Mouse (Mus musculus) heart, postnatal 10 days (tissue): ENCODE measurements around the gene Cpsf4l. TPM values are rescaled to one million over a fixed set of nuclear protein-coding genes. Genes with fewer than 3 reads are reported as not detected.
A peak's percentile ranks its signal among the peaks of the same experiment; 100 is the strongest.
"Not testable (repeated sequence)": the region's sequence is repeated elsewhere in the genome, so short reads cannot be mapped to it uniquely, and the experiment has no call there.

Experiments used
- DNase-seq, 2 experiments: peaks; one replicate each; pipeline ENCODE4 v3.0.0; 2021
- intact Hi-C: fragments of 180-260 bp; cut with DNase I; formaldehyde crosslinking; loops from one replicate; pipeline ENCODE4 v1.15.1; 2025
- total RNA-seq, 2 experiments: library from RNA; stranded (reverse); gene quantifications; 2 replicates each; pipeline ENCODE4 v1.2.3; 2021

Gene Cpsf4l
- total RNA-seq, 2 experiments from 2014 or later, result not detected

- DNase-seq, result no peak
- intact Hi-C loops, result no loop called here
Measured at GRCm38 (mm10) chr11:113674595-113674994, 35.2 kb downstream of the Cpsf4l start.

GRCm38 (mm10) chr11:113673614-113674013 is 36.2 kb downstream of the Cpsf4l start:
- DNase-seq, result peak; percentile 28 to 30
- intact Hi-C loops, result no loop called here

- intact Hi-C loops, result no loop called here
- no peak for DNase-seq
Measured at GRCm38 (mm10) chr11:113669711-113670110, 40.1 kb downstream of the Cpsf4l start.

- DNase-seq, result no peak
- intact Hi-C loops, result no loop called here
Measured at GRCm38 (mm10) chr11:113668857-113669256, 41.0 kb downstream of the Cpsf4l start.

- intact Hi-C loops, result no loop called here
- DNase-seq, result no peak
Measured at GRCm38 (mm10) chr11:113667704-113668103, 42.1 kb downstream of the Cpsf4l start.

- DNase-seq, result no peak
- intact Hi-C loops, result no loop called here
Measured at GRCm38 (mm10) chr11:113667122-113667521, 42.7 kb downstream of the Cpsf4l start.

- no peak for DNase-seq
- intact Hi-C loops, result no loop called here
Measured at GRCm38 (mm10) chr11:113666648-113667047, 43.2 kb downstream of the Cpsf4l start.

- intact Hi-C loops, result no loop called here
- no peak for DNase-seq
Measured at GRCm38 (mm10) chr11:113666205-113666604, 43.6 kb downstream of the Cpsf4l start.

- intact Hi-C loops, result no loop called here
- DNase-seq, result no peak
Measured at GRCm38 (mm10) chr11:113664279-113664678, 45.5 kb downstream of the Cpsf4l start.

GRCm38 (mm10) chr11:113661835-113662351 is 47.9 kb downstream of the Cpsf4l start:
- DNase-seq, result no peak
- intact Hi-C loops, result no loop called here

- DNase-seq, result no peak
Measured at GRCm38 (mm10) chr11:113660940-113661339, 48.9 kb downstream of the Cpsf4l start.

GRCm38 (mm10) chr11:113660213-113660612 is 49.6 kb downstream of the Cpsf4l start:
- intact Hi-C loops, DNase-seq: not testable (repeated sequence)

More at GRCm38 (mm10) chr11:113660940-113661339, 48.9 kb downstream of the Cpsf4l start:
- intact Hi-C loops, result no loop called here

- DNase-seq, result no peak
- intact Hi-C loops, result no loop called here
Measured at GRCm38 (mm10) chr11:113658763-113659162, 51.1 kb downstream of the Cpsf4l start.

GRCm38 (mm10) chr11:113658319-113658718 is 51.5 kb downstream of the Cpsf4l start:
- intact Hi-C loops, result no loop called here
- DNase-seq, result no peak

GRCm38 (mm10) chr11:113657221-113657620 is 52.6 kb downstream of the Cpsf4l start:
- intact Hi-C loops, result no loop called here
- no peak for DNase-seq

GRCm38 (mm10) chr11:113656511-113656932 is 53.3 kb downstream of the Cpsf4l start:
- DNase-seq, result no peak
- intact Hi-C loops, result no loop called here

- DNase-seq, result no peak
- intact Hi-C loops, result no loop called here
Measured at GRCm38 (mm10) chr11:113654561-113655270, 55.1 kb downstream of the Cpsf4l start.

GRCm38 (mm10) chr11:113654105-113654504 is 55.7 kb downstream of the Cpsf4l start:
- intact Hi-C loops, result no loop called here
- DNase-seq, result no peak

GRCm38 (mm10) chr11:113652516-113652915 is 57.3 kb downstream of the Cpsf4l start:
- DNase-seq, result no peak
- intact Hi-C loops, result no loop called here

- intact Hi-C loops, result no loop called here
- peak; percentile 23 to 52 for DNase-seq
Measured at GRCm38 (mm10) chr11:113651907-113652273, 57.9 kb downstream of the Cpsf4l start.

- no peak for DNase-seq
- intact Hi-C loops, result no loop called here
Measured at GRCm38 (mm10) chr11:113651206-113651906, 58.5 kb downstream of the Cpsf4l start.
